Mouse (Mus musculus) cerebellum, adult 18-20 months (tissue): ENCODE results near the gene Pitpnm2.

Experiments used
- DNase-seq, 2 experiments: peaks; one replicate each; pipeline ENCODE4 v3.0.0; 2021

Pitpnm2 gene

DNA sequence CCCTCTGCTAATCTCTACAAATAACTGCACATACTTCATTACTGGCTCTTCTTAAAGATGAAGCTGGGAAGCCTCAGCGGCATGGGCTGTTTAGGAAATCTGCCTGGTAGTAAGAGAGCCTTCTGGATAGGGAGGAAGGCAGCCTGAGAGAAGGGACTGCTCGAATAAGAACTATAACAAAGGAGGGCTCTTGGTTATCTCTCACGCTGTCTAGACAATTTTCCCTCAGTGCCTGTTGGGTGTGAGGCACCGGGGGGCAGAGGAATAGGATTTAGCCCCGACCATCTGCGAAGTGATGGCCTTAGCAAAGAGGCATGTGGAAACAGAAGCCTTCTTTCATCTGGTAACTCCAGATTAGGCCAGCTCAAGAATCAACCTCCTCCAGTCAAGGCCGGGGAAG lies 2.3 kb downstream of the Pitpnm2 start:
- no peak for DNase-seq

DNA sequence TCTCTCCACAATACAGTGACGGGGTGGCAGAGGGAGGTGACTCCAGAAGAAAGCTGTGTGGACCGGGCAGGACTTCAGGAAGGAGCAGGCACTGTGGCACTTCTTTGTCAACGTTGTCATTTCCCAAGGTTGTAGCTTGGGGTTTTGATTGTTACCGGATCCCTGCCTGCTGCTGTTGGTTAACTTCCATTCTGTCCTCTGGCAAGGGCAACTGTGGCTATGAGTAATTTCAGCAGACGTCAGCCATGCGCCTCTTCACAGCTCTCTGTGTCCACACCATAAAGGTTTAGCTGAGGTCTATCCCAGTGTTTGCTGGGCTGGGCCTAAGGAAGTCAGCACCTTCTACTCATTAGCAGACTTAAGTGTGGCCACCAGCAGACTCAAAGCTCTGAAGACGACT lies 4.7 kb downstream of the Pitpnm2 start:
- no peak for DNase-seq

DNA sequence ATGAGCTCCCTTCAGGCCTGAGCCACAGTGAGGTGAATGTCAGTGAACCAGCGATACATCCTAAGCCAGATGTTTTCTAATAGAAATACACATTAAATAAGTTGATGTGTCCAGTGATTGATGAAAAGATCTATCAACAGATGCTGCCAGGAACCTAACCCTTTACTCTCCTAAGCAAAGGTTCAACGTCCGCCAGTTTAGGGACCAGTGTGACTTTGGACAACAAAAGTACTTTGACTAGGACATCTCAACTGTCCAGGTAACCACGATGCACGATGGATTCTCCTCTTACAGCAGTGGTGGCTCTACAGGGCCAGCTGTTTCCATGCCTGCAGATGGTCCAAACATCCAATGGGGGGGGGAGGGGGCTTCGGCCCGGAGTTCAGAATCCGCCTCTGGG lies 5.1 kb downstream of the Pitpnm2 start:
- no peak for DNase-seq

DNA sequence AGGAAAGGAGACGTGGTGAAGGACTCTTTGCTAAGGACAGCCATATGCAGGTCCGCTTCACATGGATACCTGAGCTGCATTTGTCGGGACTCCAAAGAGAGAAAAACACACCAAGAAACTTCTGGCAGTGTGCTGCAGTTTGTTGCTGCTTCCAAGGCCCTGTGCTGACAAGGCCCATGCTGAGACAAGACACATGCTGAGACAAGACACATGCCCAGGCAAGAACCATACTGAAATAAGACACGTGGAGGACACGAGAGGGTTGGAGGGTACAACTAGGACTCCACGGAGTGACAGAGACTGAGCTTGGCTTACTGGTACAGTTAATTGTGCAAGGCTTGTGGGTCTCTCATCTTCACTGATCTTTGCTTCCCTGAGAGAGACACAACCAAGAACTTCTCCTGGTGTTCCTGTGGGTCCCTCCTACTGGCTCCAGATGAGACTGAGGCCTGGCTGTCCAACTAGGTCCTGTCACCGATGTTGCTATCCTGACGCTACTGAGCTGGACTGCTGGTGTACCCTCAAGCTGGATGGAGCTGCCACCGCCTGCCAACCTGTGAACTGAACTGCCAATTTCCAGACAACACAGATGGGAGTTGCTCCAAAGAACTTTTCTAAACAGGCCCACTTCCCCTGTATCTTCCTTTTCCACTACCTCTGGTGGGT lies 6.2 kb downstream of the Pitpnm2 start:
- no peak for DNase-seq

DNA sequence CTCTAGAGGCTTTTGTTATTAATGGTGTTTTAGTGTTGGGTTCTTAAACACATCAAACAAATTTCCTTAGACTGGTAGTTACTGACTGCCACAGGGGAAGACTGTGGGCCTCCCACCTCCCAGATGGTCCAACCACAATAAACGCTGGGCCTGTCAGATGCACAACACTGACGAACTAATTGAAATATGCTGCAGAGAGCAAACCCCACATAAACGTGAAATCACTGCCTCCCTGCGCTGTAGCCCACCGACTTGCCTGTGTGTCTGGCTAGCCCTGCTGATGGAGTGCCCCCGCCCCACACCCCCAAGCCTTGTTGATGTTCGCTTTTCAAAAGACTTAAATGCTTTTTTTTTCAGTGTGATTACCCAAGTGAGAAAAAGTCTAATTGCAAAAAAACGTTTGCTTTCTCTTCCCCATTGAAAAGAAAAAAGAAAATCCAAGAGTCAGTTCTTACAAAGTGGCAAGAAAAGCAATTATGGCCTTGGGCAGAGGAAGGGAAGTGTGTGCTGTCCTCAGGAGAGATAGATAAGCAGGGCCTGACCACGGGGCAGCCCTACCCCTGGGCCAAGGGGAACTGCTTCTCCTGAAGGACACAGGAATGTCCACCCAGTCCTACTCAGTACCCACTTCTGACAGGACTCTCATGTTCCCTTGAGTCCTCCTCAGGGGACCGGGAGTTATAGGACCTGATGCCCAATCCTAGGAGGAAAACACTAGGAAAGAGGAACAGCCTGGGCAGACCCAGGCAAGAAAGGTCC lies 7.7 kb downstream of the Pitpnm2 start:
- DNase-seq = no peak

DNA sequence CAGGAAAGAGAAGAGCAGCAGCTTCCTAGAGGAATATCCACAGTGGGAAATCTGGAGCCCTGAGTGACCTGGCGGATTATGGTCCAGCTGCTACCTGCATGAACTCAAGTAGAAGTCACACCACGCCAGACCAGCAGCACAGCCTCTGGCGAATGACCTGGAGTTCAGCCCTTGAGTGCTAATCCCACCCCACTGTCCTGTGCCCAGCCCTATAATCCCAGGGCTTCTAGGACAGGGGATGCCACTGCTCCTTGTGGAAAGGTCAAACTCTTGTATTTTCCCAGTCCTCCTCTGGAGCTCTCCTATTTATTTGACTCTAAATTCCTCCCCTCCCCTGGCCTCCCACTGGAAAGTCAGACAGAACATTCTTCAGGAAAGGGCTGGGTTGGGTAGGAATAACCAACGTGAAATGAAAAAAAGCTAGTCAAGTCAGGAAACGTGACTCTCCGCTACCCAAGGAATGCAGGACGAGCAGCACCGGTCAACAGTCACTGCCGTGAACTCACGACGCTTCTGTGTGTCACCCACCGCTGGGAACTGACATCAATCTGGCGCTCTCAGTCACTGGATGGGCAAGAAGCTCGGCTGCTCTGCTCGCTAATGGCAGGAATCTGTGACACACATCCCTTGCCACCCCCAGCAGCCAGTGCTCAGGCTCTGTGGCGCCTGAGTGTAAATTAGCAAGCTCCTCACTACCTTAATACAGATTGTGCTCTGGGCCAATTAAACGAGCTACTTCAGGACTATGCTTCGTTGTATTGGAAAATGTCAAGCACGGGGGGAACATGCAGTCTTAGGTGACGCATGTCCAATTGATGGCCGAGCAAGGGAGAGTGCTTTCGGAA lies 8.5 kb downstream of the Pitpnm2 start:
- DNase-seq = no peak

DNA sequence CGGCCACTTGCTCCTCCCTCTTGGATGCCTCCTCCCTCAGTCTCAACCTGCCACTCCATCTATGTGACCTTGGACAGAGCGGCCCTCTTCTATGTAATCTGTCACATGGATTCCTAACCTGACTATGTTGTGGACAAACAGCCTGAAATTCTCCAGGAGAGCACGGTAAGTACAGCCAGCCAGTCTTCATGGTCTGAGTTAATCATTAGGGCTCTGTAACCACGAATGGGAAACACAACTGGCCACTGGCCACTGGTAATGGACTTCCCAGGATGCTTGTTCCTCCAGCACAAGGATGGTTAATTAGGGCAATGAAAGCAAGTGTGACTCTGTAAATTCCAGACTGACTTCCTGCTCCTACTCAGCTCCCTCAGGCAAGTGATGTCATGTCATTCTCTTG lies 13.4 kb downstream of the Pitpnm2 start:
- no peak for DNase-seq

DNA sequence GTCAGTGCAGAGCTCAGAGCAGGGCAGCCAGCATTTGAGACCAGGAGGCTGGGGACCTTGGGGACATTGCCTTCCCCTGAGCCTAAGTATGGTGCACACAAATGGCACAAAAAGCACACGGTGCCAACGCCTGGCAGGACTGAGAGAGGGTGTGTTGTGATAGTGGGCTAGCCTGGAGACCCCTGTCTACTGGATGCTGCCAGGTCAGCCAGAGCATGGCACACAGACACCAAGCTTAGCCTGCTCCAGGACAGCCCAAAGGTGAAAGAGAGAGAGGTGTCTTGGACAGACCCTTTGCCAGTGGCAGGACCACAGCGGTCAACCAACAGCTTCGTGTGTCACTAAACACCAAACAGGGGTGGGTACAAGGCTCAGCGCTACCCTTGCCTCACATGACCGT lies 14.8 kb downstream of the Pitpnm2 start:
- DNase-seq = no peak

DNA sequence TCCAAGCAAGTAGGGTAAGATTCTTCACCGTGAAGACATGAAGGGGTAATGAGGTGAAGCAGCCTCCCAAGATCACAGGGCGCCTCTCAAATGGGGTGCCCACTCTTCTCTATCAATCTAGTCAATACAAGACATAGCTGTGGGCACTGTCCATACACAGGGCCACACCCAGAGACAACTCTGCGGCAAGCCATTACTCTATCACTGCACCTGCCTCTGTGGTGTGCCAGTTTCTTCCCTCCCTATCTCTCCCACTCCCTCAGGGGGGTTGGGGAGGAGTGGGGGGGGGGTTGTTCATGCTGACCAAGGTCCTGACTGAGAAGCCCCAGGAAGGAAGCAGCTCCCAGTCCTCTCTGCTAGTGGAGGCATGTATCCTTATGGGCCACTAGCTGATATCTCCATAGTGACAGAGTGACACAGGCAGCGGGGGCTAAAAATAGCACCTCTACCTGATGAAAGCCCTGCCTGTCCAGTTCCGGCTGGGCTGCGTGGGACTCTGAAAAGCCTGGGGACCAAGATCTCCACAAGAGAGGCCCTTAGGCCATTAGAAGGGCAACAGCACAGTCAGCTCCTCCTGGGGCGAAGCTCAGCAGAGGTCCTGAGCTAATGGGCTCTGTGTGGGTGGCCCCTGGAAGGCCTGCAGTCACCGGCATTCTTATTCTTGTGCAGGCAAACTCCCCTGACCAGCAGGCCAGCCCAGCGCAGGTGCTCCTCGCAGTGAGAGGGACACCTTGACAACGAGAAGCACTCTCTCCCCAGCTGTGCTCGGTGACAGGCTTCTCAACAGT lies 15.5 kb downstream of the Pitpnm2 start:
- DNase-seq = peak; percentile 40 to 46

DNA sequence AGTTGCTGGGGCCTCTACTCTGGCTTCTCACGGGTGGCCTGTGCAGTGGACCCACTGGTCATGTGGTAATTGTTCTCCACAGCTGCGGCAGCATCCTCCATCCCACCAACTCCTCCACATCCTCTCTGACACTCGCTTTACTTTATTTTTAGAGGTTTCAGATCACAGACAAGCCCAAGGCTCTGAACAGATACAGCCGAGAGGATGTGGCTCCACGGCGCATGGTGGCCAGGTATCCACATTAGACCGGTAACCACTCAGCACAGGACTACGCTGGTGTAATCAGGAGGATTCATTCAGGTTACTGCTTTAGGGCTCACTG lies 16.5 kb downstream of the Pitpnm2 start:
- DNase-seq = no peak

DNA sequence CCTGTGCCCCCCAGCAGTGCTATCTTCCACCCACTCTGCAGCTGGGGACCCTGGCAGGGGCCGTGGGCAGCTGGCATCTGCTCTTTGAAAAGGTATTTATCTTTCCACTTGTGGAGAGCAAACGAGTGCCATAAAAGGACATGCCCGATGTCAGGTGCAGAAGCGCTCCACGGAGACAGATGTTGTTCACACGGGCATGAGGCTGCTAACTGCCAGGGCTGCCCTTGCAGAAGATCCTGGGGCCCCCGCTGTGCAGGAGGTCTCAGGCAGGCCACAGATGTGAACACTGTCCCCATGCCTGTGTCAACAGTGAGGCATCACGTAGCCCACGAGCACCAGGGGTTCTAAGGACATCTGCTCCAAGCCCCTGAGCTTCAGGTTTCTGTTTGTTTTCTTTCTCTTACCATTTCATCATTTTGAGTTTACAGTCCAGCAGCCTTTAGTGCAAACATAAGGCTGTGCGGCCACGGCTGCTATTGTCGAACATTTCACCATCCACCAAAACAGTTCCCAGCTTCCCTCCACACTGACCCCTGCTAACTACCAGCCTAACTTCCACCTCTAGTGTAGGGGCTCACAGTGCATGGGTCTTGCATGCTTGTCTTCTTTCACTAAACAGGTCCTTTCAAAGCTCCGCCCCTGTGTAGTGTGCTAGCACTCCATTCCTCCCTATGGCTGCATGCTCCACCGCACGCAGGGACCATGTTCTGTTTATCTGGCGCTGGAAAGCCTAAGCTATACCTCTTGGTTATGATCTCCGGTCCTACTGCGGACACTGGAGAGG lies 17.0 kb downstream of the Pitpnm2 start:
- DNase-seq = no peak

DNA sequence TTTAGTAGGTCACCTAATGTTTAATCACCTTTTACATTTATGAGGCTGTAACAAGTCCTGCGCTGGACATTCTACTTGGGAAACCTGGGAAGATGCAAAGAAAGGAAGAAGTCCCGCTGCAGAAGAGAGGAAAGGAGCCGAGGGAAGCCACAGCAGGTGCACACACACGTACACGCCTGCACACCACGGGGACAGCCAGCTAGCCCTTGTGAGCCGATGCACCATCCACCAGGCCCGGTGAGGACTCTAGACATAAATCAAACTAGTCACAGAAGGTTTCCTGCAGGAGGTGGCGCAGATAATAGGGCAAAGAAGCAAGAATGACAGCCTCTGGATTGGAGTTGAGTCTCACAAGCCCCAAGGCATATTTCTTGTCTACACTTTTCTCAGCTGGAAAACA lies 19.1 kb downstream of the Pitpnm2 start:
- no peak for DNase-seq

DNA sequence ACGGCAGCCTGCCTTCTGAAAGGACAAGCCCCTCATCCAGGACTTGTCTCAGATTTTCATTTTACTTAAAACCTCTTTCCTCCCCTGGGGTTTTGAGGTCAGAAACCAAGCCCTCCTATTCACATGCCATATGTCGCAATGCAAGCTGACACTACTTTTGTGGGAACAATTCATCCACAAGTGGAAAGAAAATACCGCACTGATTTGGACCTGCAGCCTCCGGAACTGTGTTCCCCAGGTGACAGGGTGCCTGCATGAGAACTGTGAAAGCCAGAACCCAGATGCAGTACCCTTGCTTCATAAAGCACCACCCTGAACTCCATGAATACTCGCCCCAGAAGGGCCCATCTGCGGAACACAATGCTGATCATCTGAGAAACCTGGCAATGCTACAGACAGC lies 22.4 kb downstream of the Pitpnm2 start:
- DNase-seq = no peak

DNA sequence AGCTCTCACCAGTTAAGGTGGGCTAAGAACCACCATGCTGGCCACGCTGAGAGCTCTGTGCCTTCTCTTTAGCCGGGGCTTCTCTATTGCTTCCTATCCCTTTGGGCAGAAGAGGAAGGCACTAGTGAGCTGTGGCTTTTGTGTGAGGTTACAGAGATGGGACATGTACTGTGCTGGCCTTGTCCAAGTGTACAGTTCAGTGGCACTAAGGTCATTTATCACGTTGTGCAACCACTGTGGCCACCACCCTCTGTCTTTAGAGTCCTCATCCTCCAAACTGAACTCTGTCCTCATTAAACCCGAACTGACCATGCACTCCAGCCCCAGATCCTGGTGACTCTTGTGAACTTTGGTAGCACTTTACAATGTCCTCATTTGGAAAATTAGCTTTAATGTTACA lies 23.1 kb downstream of the Pitpnm2 start:
- DNase-seq = no peak

DNA sequence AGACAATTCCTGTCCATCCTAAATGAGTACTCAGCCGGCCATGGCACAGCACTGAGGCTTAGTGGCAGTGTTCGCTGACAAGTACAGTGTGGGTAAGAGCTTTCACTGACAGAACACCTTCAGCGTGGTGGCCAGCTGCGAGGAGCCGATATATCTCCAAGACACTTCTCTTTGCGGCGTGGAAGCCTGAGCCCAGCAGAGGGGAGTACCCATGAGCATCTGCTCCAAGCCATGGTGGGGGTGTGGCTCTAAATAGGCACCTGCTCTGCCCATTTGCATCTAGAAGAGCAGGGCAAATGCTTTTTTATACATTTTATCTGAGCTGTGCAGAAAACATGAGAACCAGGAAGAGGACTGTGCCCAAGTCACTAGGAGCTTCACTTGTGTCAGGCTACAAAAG lies 23.7 kb downstream of the Pitpnm2 start:
- no peak for DNase-seq

DNA sequence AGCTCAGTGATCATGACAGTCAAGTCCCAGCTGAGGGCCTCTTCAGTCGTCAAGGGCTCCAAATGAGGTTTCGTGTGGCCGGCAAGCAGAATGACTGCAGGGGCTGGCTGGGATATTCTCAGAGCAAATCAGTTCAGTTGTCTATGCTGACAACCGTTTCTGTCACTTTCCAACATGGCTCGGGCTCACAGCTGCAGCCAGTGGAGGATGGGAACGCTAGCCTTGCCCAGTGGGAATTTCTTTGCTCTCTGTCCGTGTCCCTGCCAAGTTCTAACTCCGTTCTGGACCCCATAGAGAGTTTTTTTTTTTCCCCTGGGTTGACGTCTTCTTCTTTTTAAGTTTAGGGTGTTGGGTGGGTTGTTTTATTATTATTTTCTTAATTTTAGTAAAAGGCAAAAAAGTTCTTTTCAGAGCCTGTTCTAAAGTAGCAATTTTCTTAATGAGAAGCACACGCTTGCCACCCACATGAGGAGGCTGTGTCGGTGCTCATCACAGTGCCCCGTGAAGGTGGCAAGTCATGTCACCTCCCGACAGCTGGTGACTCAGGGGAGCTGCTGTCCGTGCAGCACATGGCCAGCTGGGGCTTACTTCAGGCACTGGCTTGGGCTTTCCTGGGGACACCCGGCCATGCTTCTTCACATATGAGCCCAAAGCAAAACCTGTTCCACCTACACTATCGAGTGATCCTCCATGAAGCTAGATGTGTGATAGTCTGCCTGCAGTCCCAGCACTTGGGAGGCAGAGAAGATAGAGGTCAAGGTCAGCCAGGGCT lies 25.1 kb downstream of the Pitpnm2 start:
- DNase-seq = no peak

DNA sequence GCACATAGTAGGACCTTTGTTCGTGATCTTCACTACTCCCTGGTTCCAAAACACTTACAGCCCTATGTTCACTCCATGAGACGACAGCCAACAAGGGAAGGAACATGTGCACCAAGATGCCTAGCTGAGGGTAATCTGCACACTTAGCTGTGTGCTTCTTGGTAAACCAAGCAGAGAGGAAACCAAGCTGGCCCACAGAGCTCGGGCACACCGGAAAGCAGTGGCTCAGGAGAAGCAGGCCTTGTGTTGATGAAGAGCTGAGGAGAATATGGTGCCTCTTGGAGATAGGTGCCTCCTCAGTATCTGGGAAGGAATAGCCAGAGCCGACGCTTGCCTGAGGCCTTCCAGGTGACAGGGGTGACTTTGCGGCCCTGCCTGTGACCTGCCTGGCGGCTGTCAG lies 26.0 kb downstream of the Pitpnm2 start:
- DNase-seq = no peak

DNA sequence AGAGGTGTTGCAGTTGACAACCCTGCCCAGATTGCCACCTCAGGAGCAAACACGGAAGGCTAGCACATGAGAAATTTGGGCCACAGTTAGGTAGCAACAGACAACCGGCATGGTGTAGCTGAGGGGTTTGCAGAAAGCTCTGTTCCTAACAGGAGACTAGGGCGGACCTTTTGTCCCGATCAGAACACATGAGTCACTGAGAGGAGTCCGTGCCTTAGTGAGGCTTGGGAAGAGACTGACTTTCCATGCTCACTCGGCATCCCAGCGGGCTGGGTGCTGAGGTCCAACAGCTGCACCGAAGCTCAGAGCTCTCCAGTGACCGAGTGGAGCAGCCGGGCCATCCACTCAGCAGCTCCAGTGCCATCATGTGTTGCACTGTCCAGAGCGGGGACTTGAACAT lies 26.9 kb downstream of the Pitpnm2 start:
- no peak for DNase-seq

DNA sequence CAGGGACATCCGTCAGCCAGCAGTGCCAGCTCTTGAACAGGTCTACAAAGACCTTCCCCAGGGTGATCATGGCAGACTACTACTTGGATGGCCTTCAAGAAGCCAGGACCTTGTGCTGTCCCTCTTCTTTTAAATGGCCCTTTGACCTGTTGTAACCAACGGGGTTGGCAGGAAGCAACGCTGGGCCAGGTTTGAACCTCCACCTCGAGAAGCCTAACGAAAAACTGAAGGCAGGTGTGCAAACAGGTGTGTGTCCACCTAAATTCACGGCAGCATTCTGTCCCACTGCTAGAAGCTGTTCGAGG lies 27.9 kb downstream of the Pitpnm2 start:
- DNase-seq = no peak

DNA sequence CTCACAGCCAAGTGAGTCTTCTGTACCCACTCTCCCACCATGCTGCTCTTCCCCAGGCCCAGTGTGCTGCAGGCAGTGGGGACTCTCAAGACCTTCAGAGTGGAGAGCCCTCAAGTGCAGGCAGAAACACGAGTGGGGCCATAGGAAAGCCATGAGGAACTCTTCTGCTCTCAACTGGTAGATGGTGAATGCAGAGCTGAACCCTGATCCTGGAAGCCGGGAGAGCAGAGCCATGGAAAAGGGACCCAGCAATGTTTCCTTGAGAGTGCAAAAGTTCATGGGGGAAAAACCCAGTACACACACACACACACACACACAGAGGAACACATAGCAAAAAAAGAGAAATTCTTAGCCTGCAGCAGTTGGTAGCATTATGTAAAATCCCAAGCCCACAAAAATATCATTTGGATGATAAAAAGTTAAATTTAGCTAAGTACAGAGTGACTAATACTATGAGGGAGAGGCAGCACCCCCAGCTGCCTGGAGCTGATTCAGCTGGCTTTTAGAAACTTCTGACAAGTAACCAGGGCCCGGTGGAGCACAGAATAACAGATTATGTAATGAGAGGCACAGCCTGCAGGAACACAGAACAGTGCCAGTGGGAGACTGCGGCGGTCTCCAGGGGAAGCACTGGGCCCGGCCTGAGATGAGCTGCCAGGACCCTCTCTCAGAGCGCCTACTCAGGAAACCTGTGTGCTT lies 28.4 kb downstream of the Pitpnm2 start:
- peak; percentile 46 to 51 for DNase-seq

DNA sequence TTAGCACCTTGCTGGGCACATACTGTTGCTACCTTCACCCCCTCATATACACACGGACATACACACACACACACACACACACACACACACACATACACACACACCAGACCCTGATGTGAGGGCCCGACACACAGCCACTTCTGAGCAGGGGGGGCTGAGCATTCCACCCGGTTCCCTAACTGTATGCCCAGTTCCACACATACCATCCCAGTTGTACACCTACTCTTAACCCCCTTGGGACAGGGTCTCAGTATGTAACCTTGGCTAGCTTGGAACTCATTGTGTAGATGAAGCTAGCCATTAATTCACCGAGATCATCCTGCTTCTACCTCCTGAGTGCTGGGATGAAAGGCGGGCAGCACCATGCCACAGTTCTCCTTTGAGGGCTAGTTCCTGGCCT lies 29.0 kb downstream of the Pitpnm2 start:
- no peak for DNase-seq
